Mouse (Mus musculus) heart, embryonic 15.5 days (tissue): ENCODE measurements around the gene Klk6. TPM values are rescaled to one million over a fixed set of nuclear protein-coding genes. Genes with fewer than 3 reads are reported as not detected.

Source experiments
- ATAC-seq: fragments of 200-750 bp; cut with Nextera tagmentation; replicated peaks from 2 replicates; pipeline ENCODE4 v1.8.0; 2017; ENCODE audit warnings: low read depth, moderate TSS enrichment; ENCODE audit not compliant: insufficient number of reproducible peaks, insufficient read depth, low FRiP score
- H3K27ac ChIP-seq: fragments of 300-500 bp; sonication (generic); 2 replicates; pipeline ENCODE4 v1.5.1; 2015; ENCODE audit warnings: mild to moderate bottlenecking, inconsistent platforms
- H3K27me3 ChIP-seq: fragments of 300-500 bp; sonication (generic); 2 replicates; pipeline ENCODE4 v1.6.1; 2015; ENCODE audit warnings: inconsistent platforms
- H3K36me3 ChIP-seq: fragments of 300-500 bp; sonication (generic); 2 replicates; pipeline ENCODE4 v1.6.1; 2015; ENCODE audit warnings: mild to moderate bottlenecking, inconsistent platforms
- H3K4me1 ChIP-seq: fragments of 300-500 bp; sonication (generic); replicated peaks from 2 replicates; pipeline ENCODE4 v1.6.1; 2015; ENCODE audit warnings: inconsistent platforms
- H3K4me2 ChIP-seq: fragments of 300-500 bp; sonication (generic); 2 replicates; pipeline ENCODE4 v1.6.1; 2015; ENCODE audit warnings: inconsistent platforms, mild to moderate bottlenecking, moderate library complexity
- H3K4me3 ChIP-seq: fragments of 300-500 bp; sonication (generic); 2 replicates; pipeline ENCODE4 v1.5.1; 2015; ENCODE audit warnings: mild to moderate bottlenecking, inconsistent platforms
- H3K9ac ChIP-seq: fragments of 300-500 bp; sonication (generic); 2 replicates; pipeline ENCODE4 v1.6.1; 2015; ENCODE audit warnings: mild to moderate bottlenecking, inconsistent platforms
- H3K9me3 ChIP-seq: fragments of 300-500 bp; sonication (generic); replicated peaks from 2 replicates; pipeline ENCODE4 v1.6.1; 2016; ENCODE audit warnings: inconsistent platforms
- WGBS: fragments of 180-500 bp; shearing (Covaris S2); methylation state at CpG from one replicate; pipeline ENCODE4 v1.1.7; 2015; ENCODE audit warnings: mixed read lengths; 5-methylcytosine and 5-hydroxymethylcytosine counted together
- polyA plus RNA-seq: library from polyadenylated mRNA; unstranded; fragments of >200 nt; fragmentation: Nextera tagmentation; extraction: Ambion mirVana; gene quantifications from 2 replicates; pipeline ENCODE4 v1.2.1, GENCODE M21; 2015

The Klk6 gene
- not detected in 2 replicates for polyA plus RNA-seq

DNA sequence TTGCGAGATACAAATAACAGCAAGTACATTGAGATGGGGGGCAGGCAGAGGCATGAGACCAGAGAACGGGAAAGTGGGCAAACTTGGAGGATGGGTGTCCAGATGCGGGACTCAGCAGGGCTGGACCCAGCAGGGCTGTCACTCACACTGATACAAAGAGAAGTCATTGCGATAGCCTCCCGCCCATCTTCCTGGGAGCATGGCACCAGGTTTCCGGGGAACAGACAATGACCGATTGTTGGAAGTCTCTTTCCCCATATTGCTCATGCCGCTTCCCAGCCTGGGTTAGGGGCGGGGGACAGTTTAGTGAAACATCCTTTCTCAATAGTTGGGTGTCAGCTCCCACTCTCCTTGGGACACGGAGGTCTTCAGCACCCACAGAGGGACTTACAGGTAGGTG lies at the start of gene Klk6:
Gene Klk6, plus strand, starts transcription at position 301 of the 400 bp plus-strand sequence.
- WGBS: 73% methylated on average over 10 of the region's 10 CpGs
- no peak within 1 kb of the TSS for H3K4me2 ChIP-seq
- no peak within 1 kb of the TSS for H3K4me3 ChIP-seq
- no peak for ATAC-seq
- no peaks in the 10 kb centered on the region for H3K36me3 ChIP-seq
- H3K27ac ChIP-seq: no peak within 1 kb of the TSS
- H3K4me1 ChIP-seq: no peaks in the 10 kb centered on the region
- no peak within 1 kb of the TSS for H3K9ac ChIP-seq
- no peaks in the 10 kb centered on the region for H3K9me3 ChIP-seq
- H3K27me3 ChIP-seq: no peaks in the 10 kb centered on the region

DNA sequence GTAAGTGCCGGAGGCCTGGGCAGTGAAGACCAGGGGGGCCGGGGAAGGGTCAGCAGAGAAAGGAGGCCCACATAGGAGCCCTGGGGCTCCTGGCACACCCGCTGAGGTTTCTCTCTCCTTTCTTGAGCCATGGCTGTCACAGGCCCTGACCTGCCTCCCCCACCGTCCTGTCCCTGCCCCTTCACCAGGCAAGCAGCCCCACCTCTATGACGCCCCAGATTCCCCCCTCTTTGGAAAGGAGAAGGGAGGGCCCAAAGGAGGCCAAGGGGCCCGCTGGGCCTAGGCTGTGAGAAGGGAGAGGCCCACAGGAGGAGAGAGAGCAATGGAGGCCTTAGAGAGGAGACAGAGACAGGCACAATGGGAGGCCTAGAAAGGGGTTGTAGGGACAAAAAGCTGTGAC lies 49.5 kb upstream of the Klk6 start:
- H3K9me3 ChIP-seq: no peaks in the 10 kb centered on the region
- no peak overlapping the region for H3K9ac ChIP-seq
- no peaks in the 10 kb centered on the region for H3K36me3 ChIP-seq
- H3K4me1 ChIP-seq: no peaks in the 10 kb centered on the region
- no peak for ATAC-seq
- H3K27me3 ChIP-seq: no peaks in the 10 kb centered on the region
- H3K4me2 ChIP-seq: no peak overlapping the region
- WGBS: 57% methylated on average over 6 of the region's 6 CpGs
- H3K4me3 ChIP-seq: no peak overlapping the region
- no peak overlapping the region for H3K27ac ChIP-seq

GRCm38 (mm10) chr7:43775311-43776057 lies 48.8 kb upstream of the Klk6 start:
- Histone ChIP-seq H3K9ac (no peak overlapping the region), H3K27me3 (no peaks in the 10 kb centered on the region), H3K4me3 (no peak overlapping the region), H3K9me3 (no peaks in the 10 kb centered on the region), H3K36me3 (no peaks in the 10 kb centered on the region), H3K4me2 (no peak overlapping the region), H3K4me1 (no peaks in the 10 kb centered on the region), H3K27ac (no peak overlapping the region)
- no peak for ATAC-seq
- 45% methylated on average over 7 of the region's 7 CpGs for WGBS

GRCm38 (mm10) chr7:43776506-43776905 lies 47.8 kb upstream of the Klk6 start:
- Histone ChIP-seq H3K27me3 (peaks cover 6% of the 10 kb centered on the region), H3K9me3 (no peaks in the 10 kb centered on the region), H3K9ac (no peak overlapping the region), H3K4me3 (no peak overlapping the region), H3K4me1 (no peaks in the 10 kb centered on the region), H3K27ac (no peak overlapping the region), H3K36me3 (no peaks in the 10 kb centered on the region), H3K4me2 (no peak overlapping the region)
- 78% methylated on average over 5 of the region's 5 CpGs for WGBS
- no peak for ATAC-seq

DNA sequence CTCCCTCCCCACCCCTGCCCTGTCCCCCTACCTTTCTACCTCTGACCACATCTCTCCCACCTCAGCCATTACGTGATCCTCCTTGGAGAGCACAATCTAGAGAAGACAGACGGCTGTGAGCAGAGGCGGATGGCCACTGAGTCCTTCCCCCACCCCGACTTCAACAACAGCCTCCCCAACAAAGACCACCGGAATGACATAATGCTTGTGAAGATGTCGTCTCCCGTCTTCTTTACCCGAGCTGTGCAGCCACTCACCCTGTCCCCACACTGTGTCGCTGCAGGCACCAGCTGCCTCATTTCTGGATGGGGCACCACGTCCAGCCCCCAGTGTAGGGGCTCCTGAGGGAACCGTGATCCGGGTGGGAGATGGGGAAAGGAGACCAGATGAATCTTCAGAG lies 46.9 kb upstream of the Klk6 start:
- Histone ChIP-seq H3K4me2 (no peak overlapping the region), H3K9me3 (no peaks in the 10 kb centered on the region), H3K4me1 (no peaks in the 10 kb centered on the region), H3K4me3 (no peak overlapping the region), H3K27me3 (peaks cover 10% of the 10 kb centered on the region), H3K36me3 (no peaks in the 10 kb centered on the region), H3K9ac (no peak overlapping the region), H3K27ac (no peak overlapping the region)
- no peak for ATAC-seq
- WGBS: 77% methylated on average over 12 of the region's 12 CpGs

DNA sequence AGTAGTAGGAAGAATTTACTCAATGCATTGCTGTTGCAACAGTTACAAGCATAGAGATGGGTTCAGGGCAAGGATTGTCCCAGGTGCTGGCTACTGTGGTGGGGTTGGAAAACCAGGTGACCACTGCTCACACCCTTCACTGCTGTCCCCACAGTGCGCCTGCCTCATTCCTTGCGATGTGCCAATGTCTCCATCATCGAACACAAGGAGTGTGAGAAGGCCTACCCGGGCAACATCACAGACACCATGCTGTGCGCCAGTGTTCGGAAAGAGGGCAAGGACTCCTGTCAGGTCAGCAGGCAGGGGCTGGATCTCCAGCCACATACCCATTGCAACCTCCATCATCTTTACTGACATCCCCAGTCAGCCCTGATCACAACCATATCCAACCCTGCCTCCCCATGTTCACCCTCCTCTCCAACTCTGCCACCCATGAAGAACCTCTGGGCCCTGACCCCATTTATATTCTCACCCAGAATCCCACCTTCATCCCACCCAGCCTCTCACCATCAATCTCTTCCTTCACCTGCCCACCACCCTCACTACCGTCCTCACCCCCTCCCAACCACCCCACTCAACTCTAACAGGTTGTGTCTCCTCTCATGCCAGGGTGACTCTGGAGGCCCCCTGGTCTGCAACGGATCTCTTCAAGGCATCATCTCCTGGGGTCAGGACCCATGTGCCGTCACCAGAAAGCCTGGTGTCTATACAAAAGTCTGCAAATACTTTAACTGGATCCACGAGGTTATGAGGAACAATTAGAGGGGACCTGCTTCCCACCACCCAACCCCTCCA lies 45.9 kb upstream of the Klk6 start:
- Histone ChIP-seq H3K27ac (no peak overlapping the region), H3K4me3 (no peak overlapping the region), H3K4me1 (peaks cover 4% of the 10 kb centered on the region), H3K9ac (no peak overlapping the region), H3K27me3 (peaks cover 18% of the 10 kb centered on the region), H3K4me2 (no peak overlapping the region), H3K9me3 (no peaks in the 10 kb centered on the region), H3K36me3 (no peaks in the 10 kb centered on the region)
- ATAC-seq: no peak
- 84% methylated on average over 10 of the region's 10 CpGs for WGBS

DNA sequence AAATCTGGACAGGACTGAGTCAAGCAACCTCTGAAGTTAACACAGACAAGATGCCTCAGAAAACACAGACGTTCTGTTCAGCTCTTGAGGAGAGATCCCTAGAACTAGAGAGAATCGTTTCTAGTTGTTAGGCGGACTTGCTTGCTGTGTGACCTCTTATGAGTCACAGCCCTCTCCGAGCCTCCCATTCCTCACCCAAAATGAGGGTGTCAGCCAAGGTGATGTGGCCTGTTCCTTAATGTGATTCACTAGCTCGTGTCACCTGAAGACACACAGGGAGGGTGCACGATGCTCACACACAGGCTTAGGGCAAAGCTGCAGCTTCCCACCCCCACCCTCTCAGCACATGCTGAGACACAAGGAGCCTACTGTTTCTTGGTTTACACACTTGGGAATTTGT lies 44.1 kb upstream of the Klk6 start:
- H3K27ac ChIP-seq: no peak overlapping the region
- WGBS: 48% methylated on average over 6 of the region's 6 CpGs
- H3K4me3 ChIP-seq: no peak overlapping the region
- peaks cover 4% of the 10 kb centered on the region for H3K4me1 ChIP-seq
- H3K9ac ChIP-seq: no peak overlapping the region
- H3K36me3 ChIP-seq: no peaks in the 10 kb centered on the region
- ATAC-seq: no peak
- H3K4me2 ChIP-seq: no peak overlapping the region
- H3K9me3 ChIP-seq: no peaks in the 10 kb centered on the region
- H3K27me3 ChIP-seq: peaks cover 32% of the 10 kb centered on the region

GRCm38 (mm10) chr7:43780746-43781145 lies 43.6 kb upstream of the Klk6 start, which contains the start of gene Klk10:
TSS of gene Klk10 (plus strand) at chr7:43781035.
- Histone ChIP-seq H3K9ac (no peak within 1 kb of the TSS), H3K4me1 (peaks cover 4% of the 10 kb centered on the region), H3K36me3 (no peaks in the 10 kb centered on the region), H3K4me3 (no peak within 1 kb of the TSS), H3K4me2 (no peak within 1 kb of the TSS), H3K27me3 (peaks cover 32% of the 10 kb centered on the region), H3K9me3 (no peaks in the 10 kb centered on the region), H3K27ac (no peak within 1 kb of the TSS)
- 40% methylated on average over 5 of the region's 5 CpGs for WGBS
- ATAC-seq: no peak

- ATAC-seq: no peak
- H3K27ac ChIP-seq: no peak overlapping the region
- H3K36me3 ChIP-seq: no peaks in the 10 kb centered on the region
- WGBS: 87% methylated on average over 11 of the region's 11 CpGs
- no peaks in the 10 kb centered on the region for H3K9me3 ChIP-seq
- H3K4me2 ChIP-seq: no peak overlapping the region
- H3K27me3 ChIP-seq: peaks cover 32% of the 10 kb centered on the region
- H3K4me3 ChIP-seq: no peak overlapping the region
- peaks cover 4% of the 10 kb centered on the region for H3K4me1 ChIP-seq
- H3K9ac ChIP-seq: no peak overlapping the region
Observed at GRCm38 (mm10) chr7:43781541-43781940, 42.8 kb upstream of the Klk6 start.

DNA sequence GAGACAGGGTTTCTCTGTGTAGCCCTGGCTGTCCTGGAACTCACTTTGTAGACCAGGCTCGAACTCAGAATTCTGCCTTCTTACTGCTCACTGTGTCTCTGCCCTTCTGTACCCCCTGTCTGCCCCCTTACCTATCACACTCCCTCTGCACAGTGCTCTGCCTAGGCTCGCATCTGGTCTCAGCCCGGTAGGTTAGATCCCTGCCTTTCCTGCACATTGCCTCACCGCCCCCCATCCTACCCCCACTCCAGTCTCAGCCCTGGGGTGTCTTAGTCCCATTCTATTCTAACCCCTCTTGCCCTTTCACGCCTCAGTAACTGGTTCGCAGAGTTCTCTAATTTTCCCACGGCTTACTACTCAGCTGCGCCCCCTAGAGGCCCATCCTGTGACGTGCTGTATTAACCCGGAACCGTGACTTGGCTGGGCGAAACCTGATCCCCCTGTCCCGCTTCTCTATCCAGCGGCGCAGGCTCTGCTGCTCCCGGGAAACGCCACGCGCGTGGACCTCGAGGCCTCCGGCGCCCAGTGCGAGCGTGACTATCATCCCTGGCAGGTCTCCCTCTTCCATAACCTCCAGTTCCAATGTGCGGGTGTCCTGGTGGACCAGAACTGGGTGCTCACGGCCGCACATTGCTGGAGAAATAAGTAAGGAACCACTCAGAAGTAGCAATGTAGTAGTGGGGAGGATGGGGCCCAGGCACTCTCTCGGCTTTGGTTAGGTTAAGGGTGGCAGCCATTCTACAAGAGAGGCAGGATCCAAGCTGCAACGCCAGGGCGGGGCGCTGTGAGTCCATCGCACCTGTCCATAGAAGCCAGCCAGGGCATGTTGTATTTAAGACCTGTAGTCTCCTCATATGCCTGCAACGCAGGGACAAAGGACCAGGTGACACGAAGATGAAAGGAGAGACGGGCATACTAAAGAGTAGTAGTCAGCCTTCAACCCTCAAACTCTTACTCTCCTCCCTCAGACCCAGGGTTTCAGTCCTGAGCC lies 41.7 kb upstream of the Klk6 start:
- WGBS: 8% methylated on average over 36 of the region's 36 CpGs
- H3K4me1 ChIP-seq: peaks cover 4% of the 10 kb centered on the region
- peak; percentile 41; the same call in 1 of the 2 replicates for ATAC-seq
- H3K27ac ChIP-seq: no peak overlapping the region
- peak overlapping the region; percentile 40 for H3K4me3 ChIP-seq
- H3K9me3 ChIP-seq: no peaks in the 10 kb centered on the region
- no peaks in the 10 kb centered on the region for H3K36me3 ChIP-seq
- peak overlapping the region; percentile 71 for H3K4me2 ChIP-seq
- H3K27me3 ChIP-seq: peaks cover 32% of the 10 kb centered on the region
- H3K9ac ChIP-seq: 0 out of 2 replicates have a peak overlapping the region, but pooled peaks have one; percentile 37

- ATAC-seq: no peak
- Histone ChIP-seq H3K4me1 (peaks cover 4% of the 10 kb centered on the region), H3K4me2 (no peak overlapping the region), H3K27me3 (peaks cover 32% of the 10 kb centered on the region), H3K27ac (no peak overlapping the region), H3K9ac (no peak overlapping the region), H3K36me3 (no peaks in the 10 kb centered on the region), H3K4me3 (no peak overlapping the region), H3K9me3 (no peaks in the 10 kb centered on the region)
- 76% methylated on average over 1 of the region's 1 CpGs for WGBS
Observed at GRCm38 (mm10) chr7:43785286-43785685, 39.0 kb upstream of the Klk6 start.
